ENCODE assay signal across 8 mouse cellular contexts in the genomic region with DNA sequence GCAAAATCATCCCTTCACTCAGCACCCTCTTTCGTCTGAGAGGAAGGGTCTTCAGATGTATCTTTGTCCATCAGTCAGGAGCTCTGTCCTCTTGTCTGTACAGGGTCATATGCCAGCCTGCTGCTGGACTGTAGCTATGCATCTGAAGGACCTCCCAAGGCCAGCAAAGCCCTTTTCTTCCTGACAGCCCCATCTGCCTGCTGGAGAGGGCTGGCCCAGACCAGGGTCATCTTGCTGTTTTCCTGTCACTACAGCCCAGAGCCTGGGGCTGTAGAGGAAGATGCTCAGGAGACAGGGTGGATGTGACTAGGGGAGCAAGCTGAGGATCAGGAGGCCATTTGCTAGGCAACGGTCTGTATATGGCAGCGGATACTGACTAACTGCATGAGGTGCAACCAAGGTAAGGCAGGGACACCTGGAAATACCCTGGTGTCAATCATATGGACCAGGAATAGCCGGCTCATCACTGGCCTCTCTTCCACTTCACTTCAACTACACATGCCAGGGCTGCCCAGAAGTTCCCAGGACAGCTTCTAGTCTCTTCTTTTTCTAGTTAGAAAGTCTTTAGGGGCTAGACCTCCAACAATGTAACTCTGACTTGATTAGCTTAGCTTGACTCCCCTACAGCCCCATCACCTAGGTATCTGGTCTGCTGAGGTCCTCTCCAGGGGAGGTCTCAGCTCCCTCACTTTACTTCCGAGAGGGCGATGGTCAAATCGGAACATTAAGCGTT. TPM values are rescaled to one million over a fixed set of nuclear protein-coding genes. Genes with fewer than 3 reads are reported as not detected.
A peak's percentile ranks its signal among the peaks of the same experiment; 100 is the strongest.
DNase-seq lines count a peak whose midpoint lies in the region; ATAC-seq and TF ChIP-seq lines count a peak whose summit lies in the region.

No protein-coding gene starts in this region.

- H3K27ac ChIP-seq in testis, adult 2 months (ENCODE audit: control insufficient read depth, insufficient read depth, low read depth, low read length) = peak overlapping the region; percentile 22
- peak overlapping the region; percentile 80; the same call in 1 of the 2 replicates for H3K27ac ChIP-seq in limb, embryonic 13.5 days
- H3K27ac ChIP-seq in stomach, postnatal 0 days (replicated peaks) = peak overlapping the region; percentile 92

- H3K4me3 ChIP-seq in testis, adult 2 months (ENCODE audit: control insufficient read depth, low read depth, low read length) = peak overlapping the region; percentile 45
- H3K4me3 ChIP-seq in limb, embryonic 13.5 days = peak overlapping the region; percentile 63
- H3K4me3 ChIP-seq in stomach, postnatal 0 days (ENCODE audit: low read depth, low read length) = peak overlapping the region; percentile 62

- peaks cover 27% of the 10 kb centered on the region for H3K4me1 ChIP-seq in testis, adult 2 months (ENCODE audit: control insufficient read depth, insufficient read depth, low read length)
- peaks cover 40% of the 10 kb centered on the region for H3K4me1 ChIP-seq in limb, embryonic 13.5 days
- H3K4me1 ChIP-seq in stomach, postnatal 0 days (replicated peaks; ENCODE audit: control insufficient read depth, insufficient read depth) = peaks cover 10% of the 10 kb centered on the region; the same call in 1 of the 2 replicates

- peak overlapping the region; percentile 78 for H3K9ac ChIP-seq in limb, embryonic 13.5 days
- peak overlapping the region; percentile 66 for H3K9ac ChIP-seq in stomach, postnatal 0 days (ENCODE audit: low read length)

- no peaks in the 10 kb centered on the region for H3K27me3 ChIP-seq in testis, adult 2 months (ENCODE audit: control insufficient read depth, insufficient read depth, low read length)
- no peaks in the 10 kb centered on the region for H3K27me3 ChIP-seq in limb, embryonic 13.5 days
- no peaks in the 10 kb centered on the region for H3K27me3 ChIP-seq in stomach, postnatal 0 days (ENCODE audit: control insufficient read depth, insufficient read depth, low read length)

- no peak for TF ChIP-seq POLR2A in testis, adult 2 months (IDR thresholded peaks at IDR 0.05; ENCODE audit: control insufficient read depth, low read depth, low read length)

- no peak for ATAC-seq in limb, embryonic 13.5 days (ENCODE audit: low FRiP score, low read depth)
- no peak for ATAC-seq in stomach, postnatal 0 days (ENCODE audit: low FRiP score, low TSS enrichment)

- 22% methylated on average over 8 of the region's 8 CpGs for WGBS in limb, embryonic 13.5 days
- 25% methylated on average over 8 of the region's 8 CpGs for WGBS in stomach, postnatal 0 days

- no peak for TF ChIP-seq CTCF in testis, adult 2 months (IDR thresholded peaks at IDR 0.05; ENCODE audit: control insufficient read depth, insufficient read depth, insufficient replicate concordance, low read depth, low read length)
- TF ChIP-seq CTCF in stomach, postnatal 0 days (IDR thresholded peaks at IDR 0.05; ENCODE audit: low read depth) = no peak

- peak overlapping the region; percentile 86 for H3K4me2 ChIP-seq in limb, embryonic 13.5 days (replicated peaks)
- H3K4me2 ChIP-seq in stomach, postnatal 0 days (replicated peaks; ENCODE audit: low read depth) = peak overlapping the region; percentile 81

- DNase-seq in cerebellum, adult 18-20 months = peak; percentile 40 to 60
- DNase-seq in cerebellum, adult 11 months = no peak
- no peak for DNase-seq in testis, postnatal 10 days (ENCODE audit: low spot score)
- no peak for DNase-seq in stomach, postnatal 0 days (ENCODE audit: low spot score)
- DNase-seq in ovary, postnatal 14 days (ENCODE audit: low spot score) = no peak
- DNase-seq in adrenal gland, adult 18-20 months (ENCODE audit: low spot score in 2 of 2) = no peak

- no peaks in the 10 kb centered on the region for H3K9me3 ChIP-seq in limb, embryonic 13.5 days
- H3K9me3 ChIP-seq in stomach, postnatal 0 days (ENCODE audit: control insufficient read depth, low read length) = no peaks in the 10 kb centered on the region

- TF ChIP-seq EP300 in stomach, postnatal 0 days (optimal IDR thresholded peaks at IDR 0.05) = no peak

- H3K36me3 ChIP-seq in testis, adult 2 months (ENCODE audit: control insufficient read depth, insufficient read depth, low read length) = no peaks in the 10 kb centered on the region
- peaks cover 20% of the 10 kb centered on the region for H3K36me3 ChIP-seq in limb, embryonic 13.5 days
- H3K36me3 ChIP-seq in stomach, postnatal 0 days (ENCODE audit: control insufficient read depth, insufficient read depth, low read length) = peaks cover 7% of the 10 kb centered on the region

RNA-seq across cellular contexts. Expression of gene Ccdc28b, which starts 0.8 kb away (rescaled TPM):
- polyA plus RNA-seq in testis, adult 2 months (2012; rRNA removed) = 13.8 and 14.1 TPM in 2 replicates
- 48.5 and 51.7 TPM in 2 replicates for polyA plus RNA-seq in limb, embryonic 13.5 days (2015; fragmentation: Nextera tagmentation; extraction: Ambion mirVana)
- polyA plus RNA-seq in stomach, postnatal 0 days (2015; fragmentation: Nextera tagmentation; extraction: Ambion mirVana) = 34.2 and 40.2 TPM in 2 replicates
- total RNA-seq in adrenal gland, adult 18-20 months (2021) = 10 to 100 TPM; 29.6 to 35.8 TPM

RNA-seq across cellular contexts. Expression of gene Iqcc, which starts 4.1 kb away (rescaled TPM):
- polyA plus RNA-seq in testis, adult 2 months (2012; rRNA removed) = 45.7 and 46.2 TPM in 2 replicates
- 28.6 and 30.2 TPM in 2 replicates for polyA plus RNA-seq in limb, embryonic 13.5 days (2015; fragmentation: Nextera tagmentation; extraction: Ambion mirVana)
- polyA plus RNA-seq in stomach, postnatal 0 days (2015; fragmentation: Nextera tagmentation; extraction: Ambion mirVana) = 15.8 and 16.1 TPM in 2 replicates
- total RNA-seq in adrenal gland, adult 18-20 months (2021) = 10 to 100 TPM; 27.0 to 28.6 TPM

RNA-seq across cellular contexts. Expression of gene Dcdc2b, which starts 8.9 kb away (rescaled TPM):
- 15.5 and 19.4 TPM in 2 replicates for polyA plus RNA-seq in testis, adult 2 months (2012; rRNA removed)
- 1.7 and 2.3 TPM in 2 replicates for polyA plus RNA-seq in limb, embryonic 13.5 days (2015; fragmentation: Nextera tagmentation; extraction: Ambion mirVana)
- polyA plus RNA-seq in stomach, postnatal 0 days (2015; fragmentation: Nextera tagmentation; extraction: Ambion mirVana) = 0.65 and 0.75 TPM in 2 replicates
- total RNA-seq in adrenal gland, adult 18-20 months (2021) = 1 to 10 TPM; 1.5 to 1.7 TPM

RNA-seq across cellular contexts. Expression of gene Txlna, which starts 17.9 kb away (rescaled TPM):
- polyA plus RNA-seq in testis, adult 2 months (2012; rRNA removed) = 15.3 and 15.9 TPM in 2 replicates
- 97.5 and 102 TPM in 2 replicates for polyA plus RNA-seq in limb, embryonic 13.5 days (2015; fragmentation: Nextera tagmentation; extraction: Ambion mirVana)
- 23.5 and 23.6 TPM in 2 replicates for polyA plus RNA-seq in stomach, postnatal 0 days (2015; fragmentation: Nextera tagmentation; extraction: Ambion mirVana)
- total RNA-seq in adrenal gland, adult 18-20 months (2021) = 10 to 100 TPM; 63.5 to 69.2 TPM

RNA-seq across cellular contexts. Expression of gene Tmem234, which starts 22.5 kb away (rescaled TPM):
- polyA plus RNA-seq in testis, adult 2 months (2012; rRNA removed) = 50.1 and 56.2 TPM in 2 replicates
- polyA plus RNA-seq in limb, embryonic 13.5 days (2015; fragmentation: Nextera tagmentation; extraction: Ambion mirVana) = 211 and 218 TPM in 2 replicates
- 168 and 169 TPM in 2 replicates for polyA plus RNA-seq in stomach, postnatal 0 days (2015; fragmentation: Nextera tagmentation; extraction: Ambion mirVana)
- 100 to 1,000 TPM in 1 of 2 experiments, 10 to 100 TPM in 1; 84.9 to 105 TPM for total RNA-seq in adrenal gland, adult 18-20 months (2021)

Comparison
In these comparisons a context has a peak if more than half of its experiments do, and no peak if none do; other contexts are left out.
1. DNase-seq: peak in cerebellum, adult 18-20 months (2 of 2); none in cerebellum, adult 11 months (single experiment), testis, postnatal 10 days (single experiment), stomach, postnatal 0 days (single experiment), ovary, postnatal 14 days (single experiment) and adrenal gland, adult 18-20 months (0 of 2).
2. H3K27ac ChIP-seq: peak in every context shown above with its lines; median percentile 92 in stomach, postnatal 0 days; 80 in limb, embryonic 13.5 days; 22 in testis, adult 2 months.
3. Peak in every context shown above with its lines, with median percentiles within 50 percentile points of each other: H3K4me3 ChIP-seq.